Mouse (Mus musculus): Measurements from ENCODE around the gene Olfr732. TPM values are rescaled to one million over a fixed set of nuclear protein-coding genes. Genes with fewer than 3 reads are reported as not detected.

The Olfr732 gene
- not detected in 2 replicates for polyA plus RNA-seq (2012; rRNA removed)

GRCm38 (mm10) chr14:50284106-50284505 lies at the start of gene Olfr732:
Olfr732 (minus strand) TSS chr14:50284206.

GRCm38 (mm10) chr14:50326661-50327060 lies 42.7 kb upstream of the Olfr732 start, which contains the start of gene Olfr734:
Olfr734 (minus strand) TSS chr14:50326761.

GRCm38 (mm10) chr14:50301422-50301821 lies 17.4 kb upstream of the Olfr732 start, which contains the start of gene Olfr733:
Olfr733 (minus strand) TSS chr14:50301522.

GRCm38 (mm10) chr14:50241766-50242165 lies 42.2 kb downstream of the Olfr732 start, which contains the start of gene Olfr731:
Olfr731 (minus strand) TSS chr14:50241866.

Other genes with a start within 250 kb of the Olfr732 start
- not detected in 2 replicates for gene Olfr725, start 243.8 kb downstream of the Olfr732 start, polyA plus RNA-seq (2012; rRNA removed)
- not detected in 2 replicates for gene Olfr726, start 193.3 kb downstream of the Olfr732 start, polyA plus RNA-seq (2012; rRNA removed)
- not detected in 2 replicates for gene Olfr727, start 161.0 kb downstream of the Olfr732 start, polyA plus RNA-seq (2012; rRNA removed)
- not detected in 2 replicates for gene Olfr728, start 141.5 kb downstream of the Olfr732 start, polyA plus RNA-seq (2012; rRNA removed)
- gene Olfr729, start 131.3 kb downstream of the Olfr732 start, polyA plus RNA-seq (2012; rRNA removed), result not detected in 2 replicates
- not detected in 2 replicates for gene Olfr730, start 96.0 kb downstream of the Olfr732 start, polyA plus RNA-seq (2012; rRNA removed)
- not detected in 2 replicates for gene Olfr731, start 42.3 kb downstream of the Olfr732 start, polyA plus RNA-seq (2012; rRNA removed)
- not detected in 2 replicates for gene Olfr733, start 17.3 kb upstream of the Olfr732 start, polyA plus RNA-seq (2012; rRNA removed)
- gene Olfr734, start 42.6 kb upstream of the Olfr732 start, polyA plus RNA-seq (2012; rRNA removed), result not detected in 2 replicates
- gene Olfr735, start 64.7 kb upstream of the Olfr732 start, polyA plus RNA-seq (2012; rRNA removed), result not detected in 2 replicates
- gene Tlr11, start 73.7 kb upstream of the Olfr732 start, polyA plus RNA-seq (2012; rRNA removed), result 0.02 TPM in 2 replicates
- not detected in 2 replicates for gene Olfr736, start 97.0 kb upstream of the Olfr732 start, polyA plus RNA-seq (2012; rRNA removed)
- not detected in 2 replicates for gene Olfr738, start 123.4 kb upstream of the Olfr732 start, polyA plus RNA-seq (2012; rRNA removed)
- gene Olfr739, start 134.4 kb upstream of the Olfr732 start, polyA plus RNA-seq (2012; rRNA removed), result not detected in 2 replicates
- not detected in 2 replicates for gene Olfr740, start 161.3 kb upstream of the Olfr732 start, polyA plus RNA-seq (2012; rRNA removed)
- gene Olfr741, start 188.5 kb upstream of the Olfr732 start, polyA plus RNA-seq (2012; rRNA removed), result not detected in 2 replicates
- not detected in 2 replicates for gene Olfr742, start 219.4 kb upstream of the Olfr732 start, polyA plus RNA-seq (2012; rRNA removed)
- gene Olfr743, start 237.6 kb upstream of the Olfr732 start, polyA plus RNA-seq (2012; rRNA removed), result not detected in 2 replicates